Mouse (Mus musculus) liver, embryonic 16.5 days (tissue): ENCODE results near the gene Zc3h12c. TPM values are rescaled to one million over a fixed set of nuclear protein-coding genes. Genes with fewer than 3 reads are reported as not detected.

Source experiments
- microRNA-seq: library from miRNA; unstranded; fragments of <30 nt; microRNA quantifications from one replicate; pipeline ENCODE4, GENCODE M21; 2016
- polyA plus RNA-seq: library from polyadenylated mRNA; unstranded; fragments of >200 nt; fragmentation: Nextera tagmentation; extraction: Ambion mirVana; gene quantifications from 2 replicates; pipeline ENCODE4 v1.2.1, GENCODE M21; 2015

Zc3h12c gene
- polyA plus RNA-seq, 1 experiment from 2014 or later: 0.44 TPM

Small RNA genes lying within 50 kb of the gene (microRNA-seq; reads per million reads assigned to microRNA genes)
- gene Gm27686 (not detected), gene Mir6244 (not detected)

Other genes with a start within 250 kb of the Zc3h12c start
- 32.2 and 34.3 TPM in 2 replicates for gene Fdx1, start 205.0 kb downstream of the Zc3h12c start, polyA plus RNA-seq
- gene Rdx, start 121.4 kb downstream of the Zc3h12c start, polyA plus RNA-seq: 54.9 and 55.7 TPM in 2 replicates